Mouse (Mus musculus) G1E-ER4 (cell line): ENCODE data around the gene Grin2a. TPM values are rescaled to one million over a fixed set of nuclear protein-coding genes. Genes with fewer than 3 reads are reported as not detected.

Source experiments
- GATA1 ChIP-seq: IDR thresholded peaks from one replicate; pipeline ENCODE4 v1.8.0; 2012; ENCODE audit warnings: low read length, inconsistent platforms
- polyA plus RNA-seq: library from polyadenylated mRNA; stranded (reverse); fragments of >175 nt; gene quantifications from 2 replicates; pipeline ENCODE4 v1.2.3, GENCODE M21; 2012

Grin2a gene
- polyA plus RNA-seq, 1 experiment: not detected

- TF ChIP-seq GATA1: no peak
Observed at GRCm38 (mm10) chr16:9824436-9825109, 170.8 kb downstream of the Grin2a start.

GRCm38 (mm10) chr16:9823686-9824085 is 171.7 kb downstream of the Grin2a start:
- TF ChIP-seq GATA1: no peak

- no peak for TF ChIP-seq GATA1
Observed at GRCm38 (mm10) chr16:9819508-9819907, 175.9 kb downstream of the Grin2a start.

GRCm38 (mm10) chr16:9801338-9801737 is 194.0 kb downstream of the Grin2a start:
- TF ChIP-seq GATA1: no peak

GRCm38 (mm10) chr16:9800221-9800620 is 195.1 kb downstream of the Grin2a start:
- no peak for TF ChIP-seq GATA1

GRCm38 (mm10) chr16:9792976-9793375 is 202.4 kb downstream of the Grin2a start:
- TF ChIP-seq GATA1: no peak

GRCm38 (mm10) chr16:9786261-9786660 is 209.1 kb downstream of the Grin2a start:
- no peak for TF ChIP-seq GATA1

GRCm38 (mm10) chr16:9785821-9786220 is 209.5 kb downstream of the Grin2a start:
- TF ChIP-seq GATA1: no peak

- TF ChIP-seq GATA1: no peak
Observed at GRCm38 (mm10) chr16:9768981-9769380, 226.4 kb downstream of the Grin2a start.

GRCm38 (mm10) chr16:9768356-9768755 is 227.0 kb downstream of the Grin2a start:
- no peak for TF ChIP-seq GATA1

- TF ChIP-seq GATA1: no peak
Observed at GRCm38 (mm10) chr16:9767946-9768345, 227.4 kb downstream of the Grin2a start.

- no peak for TF ChIP-seq GATA1
Observed at GRCm38 (mm10) chr16:9764086-9764485, 231.3 kb downstream of the Grin2a start.

- TF ChIP-seq GATA1: no peak
Observed at GRCm38 (mm10) chr16:9760347-9760746, 235.0 kb downstream of the Grin2a start.

GRCm38 (mm10) chr16:9756849-9757248 is 238.5 kb downstream of the Grin2a start:
- TF ChIP-seq GATA1: no peak

- no peak for TF ChIP-seq GATA1
Observed at GRCm38 (mm10) chr16:9754061-9754460, 241.3 kb downstream of the Grin2a start.

- no peak for TF ChIP-seq GATA1
Observed at GRCm38 (mm10) chr16:9753045-9753444, 242.3 kb downstream of the Grin2a start.

GRCm38 (mm10) chr16:9752600-9752999 is 242.8 kb downstream of the Grin2a start:
- TF ChIP-seq GATA1: no peak
